9 mouse cellular contexts compared by ENCODE assay signal in the genomic region with DNA sequence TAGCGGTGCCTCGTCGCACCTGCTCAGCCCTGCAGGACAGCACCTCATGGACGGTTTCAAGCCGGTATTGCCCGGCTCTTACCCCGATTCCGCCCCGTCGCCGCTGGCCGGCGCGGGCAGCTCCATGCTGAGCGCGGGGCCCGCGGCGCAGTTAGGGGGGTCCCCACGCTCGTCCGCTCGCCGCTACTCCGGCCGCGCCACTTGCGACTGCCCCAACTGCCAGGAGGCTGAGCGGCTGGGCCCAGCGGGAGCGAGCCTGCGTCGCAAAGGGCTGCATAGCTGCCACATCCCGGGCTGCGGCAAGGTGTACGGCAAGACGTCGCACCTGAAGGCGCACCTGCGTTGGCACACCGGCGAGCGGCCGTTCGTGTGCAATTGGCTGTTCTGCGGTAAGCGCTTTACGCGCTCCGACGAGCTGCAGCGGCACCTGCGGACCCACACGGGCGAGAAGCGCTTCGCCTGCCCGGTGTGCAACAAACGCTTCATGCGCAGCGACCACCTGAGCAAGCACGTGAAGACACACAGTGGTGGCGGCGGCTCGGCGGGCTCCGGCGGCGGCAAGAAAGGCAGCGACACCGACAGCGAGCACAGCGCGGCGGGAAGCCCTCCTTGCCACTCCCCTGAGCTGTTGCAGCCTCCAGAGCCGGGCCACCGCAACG. TPM values are rescaled to one million over a fixed set of nuclear protein-coding genes. Genes with fewer than 3 reads are reported as not detected.
DNase-seq lines count a peak whose midpoint lies in the region; ATAC-seq and TF ChIP-seq lines count a peak whose summit lies in the region.
"Had no signal": no experiment of that assay in that cellular context is flagged by ENCODE, and none has a peak within 500 bp of the region (broad histone marks: within the 10 kb centered on the region; RNA-seq: fewer than 3 reads in every experiment).

No protein-coding gene starts in this region.

- under 1% methylated on average over 69 of the region's 78 CpGs for WGBS in lung, embryonic 16.5 days
- 2% methylated on average over 78 of the region's 78 CpGs for WGBS in lung, adult 2 months
- WGBS in embryonic facial prominence, embryonic 15.5 days, result under 1% methylated on average over 78 of the region's 78 CpGs
- WGBS in limb, embryonic 14.5 days, result 1% methylated on average over 54 of the region's 78 CpGs
- under 1% methylated on average over 78 of the region's 78 CpGs for WGBS in stomach, embryonic 16.5 days

- no peak overlapping the region for H3K27ac ChIP-seq in lung, embryonic 16.5 days (ENCODE audit: low read length)
- no peak overlapping the region for H3K27ac ChIP-seq in embryonic facial prominence, embryonic 15.5 days (replicated peaks)
- H3K27ac ChIP-seq in limb, embryonic 14.5 days (replicated peaks; ENCODE audit: low read depth, low read length), result no peak overlapping the region
- no peak overlapping the region for H3K27ac ChIP-seq in stomach, embryonic 16.5 days (ENCODE audit: low read length)
- H3K27ac ChIP-seq: macrophage had no signal

- no peak for TF ChIP-seq CTCF in lung, adult 2 months (IDR thresholded peaks at IDR 0.05; ENCODE audit: insufficient read depth, low read length)

- TF ChIP-seq POLR2A in lung, adult 2 months (IDR thresholded peaks at IDR 0.05; ENCODE audit: borderline replicate concordance, extremely low read depth, low read depth, low read length), result no peak
- no peak for TF ChIP-seq POLR2A in limb, embryonic 14.5 days (IDR thresholded peaks at IDR 0.05; ENCODE audit: borderline replicate concordance, extremely low read depth, insufficient read depth, insufficient read length)

- H3K4me3 ChIP-seq in lung, embryonic 16.5 days (ENCODE audit: low read length), result peak overlapping the region; percentile 33; the same call in 1 of the 2 replicates
- H3K4me3 ChIP-seq in lung, adult 2 months (replicated peaks; ENCODE audit: extremely low read depth, low read depth, low read length), result no peak overlapping the region
- peak overlapping the region; percentile 42 for H3K4me3 ChIP-seq in embryonic facial prominence, embryonic 15.5 days (replicated peaks)
- peak overlapping the region; percentile 42 for H3K4me3 ChIP-seq in limb, embryonic 14.5 days (replicated peaks; ENCODE audit: low read length)
- peak overlapping the region; percentile 31 for H3K4me3 ChIP-seq in stomach, embryonic 16.5 days (replicated peaks; ENCODE audit: low read length)

- H3K36me3 ChIP-seq in lung, embryonic 16.5 days (ENCODE audit: control insufficient read depth, insufficient read depth, low read length), result no peaks in the 10 kb centered on the region
- no peaks in the 10 kb centered on the region for H3K36me3 ChIP-seq in embryonic facial prominence, embryonic 15.5 days
- no peaks in the 10 kb centered on the region for H3K36me3 ChIP-seq in limb, embryonic 14.5 days (ENCODE audit: control insufficient read depth, insufficient read depth, low read length)
- H3K36me3 ChIP-seq in stomach, embryonic 16.5 days (ENCODE audit: control insufficient read depth, insufficient read depth, low read length), result no peaks in the 10 kb centered on the region

- no peaks in the 10 kb centered on the region for H3K9me3 ChIP-seq in lung, embryonic 16.5 days (ENCODE audit: control insufficient read depth, low read length)
- no peaks in the 10 kb centered on the region for H3K9me3 ChIP-seq in embryonic facial prominence, embryonic 15.5 days (replicated peaks)
- no peaks in the 10 kb centered on the region for H3K9me3 ChIP-seq in limb, embryonic 14.5 days (ENCODE audit: control insufficient read depth, low read length)
- no peaks in the 10 kb centered on the region for H3K9me3 ChIP-seq in stomach, embryonic 16.5 days (replicated peaks; ENCODE audit: control insufficient read depth, low read length)

- peaks cover 83% of the 10 kb centered on the region for H3K27me3 ChIP-seq in lung, embryonic 16.5 days (ENCODE audit: control insufficient read depth, insufficient read depth, low read depth, low read length)
- peaks cover 84% of the 10 kb centered on the region for H3K27me3 ChIP-seq in embryonic facial prominence, embryonic 15.5 days
- peaks cover 92% of the 10 kb centered on the region for H3K27me3 ChIP-seq in limb, embryonic 14.5 days (ENCODE audit: control insufficient read depth, insufficient read depth, low read length)
- H3K27me3 ChIP-seq in stomach, embryonic 16.5 days (ENCODE audit: control insufficient read depth, insufficient read depth, low read length), result peaks cover 83% of the 10 kb centered on the region

- peak overlapping the region; percentile 55; the same call in 1 of the 2 replicates for H3K4me2 ChIP-seq in lung, embryonic 16.5 days (ENCODE audit: low read depth, low read length)
- peak overlapping the region; percentile 47 for H3K4me2 ChIP-seq in embryonic facial prominence, embryonic 15.5 days (replicated peaks)
- H3K4me2 ChIP-seq in limb, embryonic 14.5 days (replicated peaks; ENCODE audit: low read depth, low read length, severe bottlenecking), result peak overlapping the region; percentile 46
- H3K4me2 ChIP-seq in stomach, embryonic 16.5 days (ENCODE audit: low read depth, low read length), result peak overlapping the region; percentile 19; the same call in 1 of the 2 replicates

- no peak for DNase-seq in lung, adult 2 months
- no peak for DNase-seq in limb, embryonic 14.5 days (ENCODE audit: low spot score)
- DNase-seq in urinary bladder, postnatal 25 days (ENCODE audit: low spot score), result no peak
- DNase-seq in layer of hippocampus, postnatal 14 days (ENCODE audit: low spot score in 2 of 2), result no peak

- peak; percentile 37 for ATAC-seq in lung, embryonic 16.5 days (ENCODE audit: low read depth)
- no peak for ATAC-seq in embryonic facial prominence, embryonic 15.5 days (ENCODE audit: insufficient number of reproducible peaks, low FRiP score, low TSS enrichment, low read depth)
- ATAC-seq in limb, embryonic 14.5 days (ENCODE audit: low FRiP score, low read depth), result 0 out of 2 replicates have a peak, but pooled peaks have one; percentile 3
- ATAC-seq in stomach, embryonic 16.5 days (ENCODE audit: insufficient read depth, low FRiP score), result no peak
- no peak for ATAC-seq in megakaryocyte-erythroid progenitor cell, adult 5-6 weeks (replicated peaks; ENCODE audit: low FRiP score, low TSS enrichment, poor library complexity, severe bottlenecking)

- H3K4me1 ChIP-seq in lung, embryonic 16.5 days (replicated peaks; ENCODE audit: control insufficient read depth, insufficient read depth, low read length), result peaks cover 20% of the 10 kb centered on the region
- H3K4me1 ChIP-seq in lung, adult 2 months (ENCODE audit: control insufficient read depth, insufficient read depth, low read length), result peaks cover 9% of the 10 kb centered on the region
- peaks cover 26% of the 10 kb centered on the region for H3K4me1 ChIP-seq in embryonic facial prominence, embryonic 15.5 days
- H3K4me1 ChIP-seq in limb, embryonic 14.5 days (ENCODE audit: control insufficient read depth, insufficient read depth, low read length), result peaks cover 7% of the 10 kb centered on the region
- peaks cover 11% of the 10 kb centered on the region for H3K4me1 ChIP-seq in stomach, embryonic 16.5 days (ENCODE audit: control insufficient read depth, insufficient read depth, low read length)

- H3K9ac ChIP-seq in lung, embryonic 16.5 days (ENCODE audit: low read length), result no peak overlapping the region
- H3K9ac ChIP-seq in embryonic facial prominence, embryonic 15.5 days, result no peak overlapping the region
- no peak overlapping the region for H3K9ac ChIP-seq in limb, embryonic 14.5 days (ENCODE audit: low read depth, low read length, severe bottlenecking)
- no peak overlapping the region for H3K9ac ChIP-seq in stomach, embryonic 16.5 days (ENCODE audit: low read length)

RNA-seq across cellular contexts. Expression of a gene that starts 3.2 kb away (rescaled TPM):
- polyA plus RNA-seq in lung, embryonic 16.5 days (2015; fragmentation: Nextera tagmentation; extraction: Ambion mirVana), result 0.03 TPM in 1 of 2 replicates, not detected in the other
- not detected in 2 replicates for polyA plus RNA-seq in lung, adult 2 months (2012; rRNA removed)
- 4.0 and 4.8 TPM in 2 replicates for polyA plus RNA-seq in embryonic facial prominence, embryonic 15.5 days (2015; fragmentation: Nextera tagmentation; extraction: Ambion mirVana)
- polyA plus RNA-seq in limb, embryonic 14.5 days (2012; rRNA removed), result 1.7 and 2.0 TPM in 2 replicates
- 3.8 and 4.1 TPM in 2 replicates for polyA plus RNA-seq in limb, embryonic 14.5 days (2014; fragmentation: Nextera tagmentation; extraction: Ambion mirVana)
- 0.03 and 0.12 TPM in 2 replicates for polyA plus RNA-seq in stomach, embryonic 16.5 days (2015; fragmentation: Nextera tagmentation; extraction: Ambion mirVana)
- not detected in 2 replicates for total RNA-seq in megakaryocyte-erythroid progenitor cell, adult 5-6 weeks (2014; fragmentation: Nextera tagmentation)
- total RNA-seq in megakaryocyte-erythroid progenitor cell, adult 5-6 weeks (2017), result not detected in 2 replicates
- 1 to 10 TPM; 1.6 to 2.4 TPM for total RNA-seq in layer of hippocampus, postnatal 14 days (2021)
- polyA plus RNA-seq: macrophage had no signal

Comparison
In these comparisons a context has a peak if more than half of its experiments do, and no peak if none do; other contexts are left out.
1. ATAC-seq: peak in lung, embryonic 16.5 days (single experiment) and limb, embryonic 14.5 days (single experiment); none in embryonic facial prominence, embryonic 15.5 days (single experiment), stomach, embryonic 16.5 days (single experiment) and megakaryocyte-erythroid progenitor cell, adult 5-6 weeks (single experiment).
2. Peak in every context shown above with its lines, with median percentiles within 50 percentile points of each other: H3K4me2 ChIP-seq.